Mouse (Mus musculus) gastrocnemius, adult 2 months (tissue): Measurements from ENCODE around the gene Cd300e. TPM values are rescaled to one million over a fixed set of nuclear protein-coding genes. Genes with fewer than 3 reads are reported as not detected.

Experiments used
- DNase-seq: peaks from one replicate; pipeline ENCODE4 v3.0.0; 2022
- H3K27ac ChIP-seq: fragments of 200-600 bp; 2 replicates; pipeline ENCODE4 v1.8.1; 2022; ENCODE audit warnings: mild to moderate bottlenecking
- H3K4me3 ChIP-seq: fragments of 200-600 bp; 2 replicates; pipeline ENCODE4 v1.8.1; 2022; ENCODE audit warnings: mild to moderate bottlenecking, moderate library complexity
- CTCF ChIP-seq: fragments of 200-600 bp; IDR thresholded peaks from 2 replicates; pipeline ENCODE4 v1.8.1; 2022; ENCODE audit warnings: antibody characterized with exemption, mild to moderate bottlenecking, moderate library complexity
- intact Hi-C: fragments of 180-260 bp; cut with DNase I; formaldehyde crosslinking; loops from one replicate; pipeline ENCODE4 v1.15.1; 2025
- total RNA-seq, 2 experiments: library from RNA; stranded (reverse); gene quantifications; 2 replicates each; pipeline ENCODE4 v1.2.3; 2021

Gene Cd300e
- total RNA-seq, 2 experiments from 2014 or later = not detected

GRCm38 (mm10) chr11:115004070-115004469 lies 57.9 kb downstream of the Cd300e start:
- H3K4me3 ChIP-seq = no peak overlapping the region
- intact Hi-C loops = no loop called here
- TF ChIP-seq CTCF = no peak
- DNase-seq = no peak
- no peak overlapping the region for H3K27ac ChIP-seq

Other genes with a start within 250 kb of the Cd300e start
- gene Gprc5c, start 211.0 kb downstream of the Cd300e start, total RNA-seq = 10 to 100 TPM; 45.4 to 82.1 TPM
- gene Cd300a, start 172.1 kb downstream of the Cd300e start, total RNA-seq = under 1 TPM; 0.50 to 0.66 TPM
- gene Cd300lb, start 127.8 kb downstream of the Cd300e start, total RNA-seq = under 1 TPM; 0.15 to 0.42 TPM
- gene Cd300c, start 93.0 kb downstream of the Cd300e start, total RNA-seq = not detected
- under 1 TPM; 0.13 to 0.22 TPM for gene Cd300ld, start 72.3 kb downstream of the Cd300e start, total RNA-seq
- gene Cd300c2, start 60.3 kb downstream of the Cd300e start, total RNA-seq = under 1 TPM; 0.28 TPM
- not detected for gene Cd300ld2, start 46.0 kb downstream of the Cd300e start, total RNA-seq
- under 1 TPM; 0.73 to 0.92 TPM for gene Cd300ld4, start 35.2 kb downstream of the Cd300e start, total RNA-seq
- 1 to 10 TPM in 1 of 2 experiments, under 1 TPM in 1; 0.92 to 1.3 TPM for gene Cd300ld5, start 24.4 kb downstream of the Cd300e start, total RNA-seq
- 1 to 10 TPM in 1 of 2 experiments, not detected in 1; 2.0 TPM for gene Cd300ld3, start 13.8 kb downstream of the Cd300e start, total RNA-seq
- gene Rab37, start 29.3 kb upstream of the Cd300e start, total RNA-seq = under 1 TPM; 0.17 to 0.36 TPM
- under 1 TPM in 1 of 2 experiments, not detected in 1; 0.31 TPM for gene Cd300lf, start 71.8 kb upstream of the Cd300e start, total RNA-seq
- 1 to 10 TPM; 1.8 to 2.6 TPM for gene Slc9a3r1, start 101.2 kb upstream of the Cd300e start, total RNA-seq
- gene Tmem104, start 125.3 kb upstream of the Cd300e start, total RNA-seq = 1 to 10 TPM; 7.3 to 7.4 TPM
- gene Nat9, start 125.7 kb upstream of the Cd300e start, total RNA-seq = 10 to 100 TPM; 12.7 to 16.3 TPM
- gene Grin2c, start 205.1 kb upstream of the Cd300e start, total RNA-seq = under 1 TPM in 1 of 2 experiments, not detected in 1; 0.06 TPM
- gene Fdxr, start 214.9 kb upstream of the Cd300e start, total RNA-seq = 1 to 10 TPM; 2.9 to 4.4 TPM
- 1 to 10 TPM; 2.4 to 5.4 TPM for gene Fads6, start 235.5 kb upstream of the Cd300e start, total RNA-seq
- gene Otop2, start 245.0 kb upstream of the Cd300e start, total RNA-seq = not detected